Mouse (Mus musculus): Measurements from ENCODE around the gene Hoxa7.

The Hoxa7 gene

DNA sequence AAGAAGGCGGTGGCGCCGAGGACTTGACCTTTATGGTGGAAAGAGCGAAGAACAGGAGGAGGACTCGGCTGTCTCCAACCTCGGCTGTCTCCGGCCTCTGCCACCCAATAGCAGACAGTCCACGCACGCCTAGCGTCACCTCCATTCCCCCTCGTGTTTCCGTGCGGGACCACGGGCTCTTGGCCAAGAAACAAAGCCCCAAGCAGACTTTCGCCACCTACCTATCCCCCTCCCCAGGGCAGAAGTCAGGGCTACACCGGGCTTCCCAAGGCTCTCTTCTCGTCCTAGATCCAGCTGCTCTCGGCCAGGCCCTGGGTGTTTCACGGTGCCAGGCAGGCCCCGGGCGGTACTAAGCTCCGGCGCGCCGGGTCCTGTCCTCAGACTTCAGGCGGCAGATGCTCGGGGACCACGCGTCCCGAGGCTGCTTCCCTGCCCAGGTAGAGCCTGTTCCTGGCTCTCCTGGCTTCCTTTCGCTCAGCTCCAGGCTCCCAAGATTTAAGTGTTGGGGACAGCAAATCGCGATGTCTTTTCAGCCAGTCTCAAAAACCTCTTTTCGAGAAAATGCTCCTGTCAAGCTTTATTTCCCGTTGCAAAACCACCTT is 31.2 kb upstream of the Hoxa7 start:
- DNase-seq: no peak

DNA sequence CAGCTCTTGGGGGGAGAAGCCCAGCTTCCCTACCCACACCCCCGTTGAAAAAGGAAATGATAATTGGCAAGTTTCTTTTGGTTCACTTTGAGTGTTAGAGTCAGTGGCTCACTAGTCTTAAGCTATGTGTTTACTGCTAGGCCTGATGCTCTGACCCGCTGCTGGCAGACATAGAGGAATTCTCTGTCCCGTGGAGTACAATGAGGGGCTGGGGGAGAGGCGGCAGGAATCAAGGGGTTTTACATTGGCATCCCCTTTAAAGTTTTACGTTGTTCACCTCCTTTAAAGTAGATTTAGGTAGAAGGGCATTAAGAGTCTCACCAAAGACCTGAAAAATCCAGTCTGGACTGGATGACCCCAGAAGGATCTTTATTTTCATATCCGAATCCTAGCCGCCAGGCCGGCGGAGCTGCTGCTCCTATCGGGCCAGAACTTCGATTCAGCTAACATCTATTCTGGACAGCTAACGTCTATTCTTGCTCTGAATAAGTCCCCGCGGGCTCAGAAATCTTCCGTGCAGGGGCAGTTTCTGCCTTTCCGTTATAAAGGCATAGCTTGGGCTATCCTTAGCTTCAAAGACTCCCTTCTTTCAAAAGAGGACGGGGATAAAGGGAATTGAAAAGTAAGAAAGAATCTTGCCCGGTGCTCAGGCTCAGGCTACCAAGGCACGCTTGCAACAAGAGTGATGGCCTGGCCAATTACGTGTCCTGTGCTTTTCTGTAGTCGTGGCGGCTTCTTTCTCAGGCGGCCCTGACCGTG is 30.5 kb upstream of the Hoxa7 start:
- no peak for DNase-seq

DNA sequence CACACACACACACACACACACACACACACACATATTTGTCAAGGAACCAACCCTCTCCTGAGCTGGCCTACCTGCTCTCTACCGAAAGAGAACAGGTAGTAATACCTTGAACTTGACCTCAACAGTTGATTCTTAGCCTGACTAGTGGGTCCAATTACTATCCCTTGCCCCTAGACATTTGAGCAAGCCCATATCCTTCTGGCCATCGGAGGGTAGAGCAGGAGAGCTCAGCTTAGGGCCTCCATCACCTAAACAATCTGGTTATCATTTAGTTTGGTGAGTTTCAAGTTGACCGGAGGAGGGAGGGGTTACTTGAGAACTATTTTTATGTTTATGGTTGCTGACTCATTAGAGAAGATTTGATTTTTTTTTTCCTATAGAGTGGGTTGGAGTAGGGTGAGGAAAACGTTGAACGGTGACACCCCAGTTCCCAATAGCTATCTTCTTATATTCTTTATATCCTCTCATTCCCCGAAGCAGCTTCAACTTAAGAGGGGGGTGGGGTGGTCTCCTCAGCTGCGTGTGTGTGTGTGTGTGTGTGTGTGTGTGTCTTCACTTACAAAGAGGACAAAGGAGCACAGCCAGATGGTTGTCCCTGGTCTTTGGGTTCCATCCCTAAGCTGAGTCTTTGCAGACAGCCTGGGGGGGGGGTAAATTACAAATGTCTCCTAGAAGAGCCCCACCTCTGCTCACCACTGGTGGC is 29.7 kb upstream of the Hoxa7 start:
- no peak for DNase-seq

DNA sequence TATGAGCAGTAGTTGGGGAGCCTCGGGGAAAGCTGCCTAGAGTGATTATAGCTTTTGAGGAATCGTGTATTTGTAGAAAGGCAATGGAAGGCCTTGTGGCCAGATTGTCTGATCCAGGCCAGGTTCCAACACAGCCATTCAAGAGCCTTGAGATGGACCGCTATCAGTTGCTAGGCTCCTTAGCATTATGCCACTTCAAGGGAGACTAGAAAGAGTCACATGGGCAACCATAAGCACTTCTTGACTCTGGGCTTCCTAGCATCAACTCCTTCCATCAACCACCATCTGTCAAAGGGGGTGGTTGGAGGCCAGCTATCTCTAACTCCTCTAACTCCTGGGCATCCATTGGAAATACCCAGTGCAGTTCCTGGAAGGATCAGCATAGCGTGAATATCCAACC is 28.2 kb upstream of the Hoxa7 start:
- no peak for DNase-seq

DNA sequence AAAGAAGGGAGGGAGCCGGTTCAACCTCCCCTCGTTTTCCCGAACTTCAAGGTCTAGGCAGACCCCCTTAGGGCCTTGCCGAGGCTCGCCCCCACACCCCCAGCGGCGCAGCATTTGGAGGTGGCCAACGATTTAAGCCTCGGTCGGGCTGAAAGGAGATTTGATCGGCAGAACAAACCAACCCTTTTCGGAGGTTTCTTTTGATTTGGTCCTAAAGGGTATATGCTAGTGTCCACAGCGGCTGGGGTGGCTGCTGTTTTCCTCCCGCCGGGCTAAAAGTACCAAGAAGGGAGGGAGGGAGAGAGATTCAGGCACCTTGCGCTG is 27.7 kb upstream of the Hoxa7 start:
- no peak for DNase-seq

DNA sequence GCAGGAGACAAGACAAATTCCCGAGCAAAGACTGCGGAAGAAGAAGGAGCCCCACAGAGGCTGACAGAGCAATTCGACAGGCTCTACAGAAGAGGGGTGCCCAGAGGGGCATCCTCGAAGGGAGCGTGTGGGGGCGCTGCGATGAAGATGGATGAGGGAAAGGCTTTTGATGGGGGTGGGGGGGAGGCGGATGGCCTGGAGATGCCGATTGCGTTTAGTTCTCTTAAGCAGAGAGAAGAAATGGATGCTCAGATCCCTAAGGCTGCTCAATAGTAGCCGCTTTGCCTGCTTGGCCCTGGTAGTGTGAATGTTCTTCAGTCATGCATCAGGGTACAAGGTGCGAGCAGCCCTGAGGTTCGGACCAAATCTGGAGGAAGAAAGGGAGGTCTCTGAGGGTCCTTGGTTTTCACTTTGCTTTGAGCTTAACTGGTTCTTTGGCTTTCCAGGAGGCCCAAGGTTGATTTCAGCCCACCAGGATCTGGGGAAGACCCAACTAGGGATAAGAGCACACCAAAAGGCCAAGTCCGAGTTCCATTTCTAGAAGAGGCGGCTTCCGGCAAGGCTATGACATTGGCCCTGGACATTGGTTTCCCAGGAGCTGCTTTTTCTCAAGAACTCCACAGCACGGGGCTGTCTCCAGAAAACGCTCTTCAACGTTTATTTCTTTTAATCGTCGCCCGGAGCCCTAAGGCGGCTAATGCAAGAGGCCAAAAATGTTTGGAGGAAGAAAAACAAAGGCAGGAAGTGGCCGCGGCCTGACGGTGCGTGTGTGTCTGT is 27.2 kb upstream of the Hoxa7 start:
- DNase-seq: no peak

DNA sequence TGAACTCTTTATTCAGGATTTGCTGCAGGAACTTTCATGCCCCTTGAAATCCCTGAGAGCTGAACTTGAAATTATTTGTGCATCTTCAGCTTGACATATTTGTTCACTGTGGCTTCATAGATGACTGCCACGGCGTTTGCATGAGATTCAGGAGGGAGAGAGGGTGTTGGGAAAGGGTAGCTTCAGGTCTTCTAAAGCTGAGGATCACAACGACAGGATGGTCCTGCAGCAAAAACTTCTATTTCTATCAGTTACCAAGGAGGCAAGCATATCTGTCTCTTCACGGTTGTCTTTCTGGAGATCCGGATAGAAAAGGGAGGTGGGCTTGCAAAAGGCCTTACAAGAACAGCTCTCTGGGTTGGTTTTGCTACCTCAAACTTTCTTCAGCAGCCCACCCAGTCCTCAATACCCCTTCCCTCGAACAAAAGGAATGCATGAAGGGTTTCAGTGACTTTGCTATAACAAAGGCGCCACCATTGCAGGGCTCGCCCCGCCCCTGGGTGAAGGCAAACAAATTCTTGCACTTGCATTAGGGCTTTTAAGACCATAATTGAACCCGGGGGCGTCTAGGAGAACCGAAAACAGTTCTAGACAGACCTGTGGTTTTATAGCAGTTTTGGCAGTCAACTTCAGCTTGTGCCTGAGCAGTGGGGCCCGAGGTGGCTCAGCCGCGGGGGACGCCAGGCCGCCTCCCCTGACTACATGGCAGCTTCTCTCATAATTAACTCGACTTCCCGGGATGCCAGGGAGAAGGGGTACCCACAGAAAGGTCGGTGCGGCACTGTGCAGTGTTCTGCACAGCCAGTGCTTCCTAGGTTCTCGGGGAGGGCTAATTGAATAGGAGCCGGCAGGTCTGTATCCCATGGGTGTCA is 26.3 kb upstream of the Hoxa7 start:
- no peak for DNase-seq

DNA sequence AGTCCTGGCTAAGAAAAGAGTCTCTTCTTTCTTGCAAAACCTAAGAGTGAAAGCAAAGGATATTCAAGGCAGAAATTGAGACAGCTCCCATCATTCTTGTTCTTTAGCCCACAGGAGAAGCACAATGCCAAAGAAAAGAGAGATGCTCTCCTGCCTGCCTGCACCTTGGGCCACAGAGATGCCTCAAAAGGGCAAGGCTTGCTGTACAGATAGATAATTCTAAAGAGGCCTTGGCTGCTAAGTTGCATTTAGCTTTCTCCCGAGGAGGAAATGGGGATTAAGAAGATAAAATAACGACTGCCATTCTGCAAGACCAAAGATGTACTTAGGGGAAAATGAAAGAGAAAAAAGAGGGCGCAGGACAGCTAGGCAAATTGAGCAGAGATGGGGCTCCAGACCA is 25.3 kb upstream of the Hoxa7 start:
- DNase-seq: no peak

DNA sequence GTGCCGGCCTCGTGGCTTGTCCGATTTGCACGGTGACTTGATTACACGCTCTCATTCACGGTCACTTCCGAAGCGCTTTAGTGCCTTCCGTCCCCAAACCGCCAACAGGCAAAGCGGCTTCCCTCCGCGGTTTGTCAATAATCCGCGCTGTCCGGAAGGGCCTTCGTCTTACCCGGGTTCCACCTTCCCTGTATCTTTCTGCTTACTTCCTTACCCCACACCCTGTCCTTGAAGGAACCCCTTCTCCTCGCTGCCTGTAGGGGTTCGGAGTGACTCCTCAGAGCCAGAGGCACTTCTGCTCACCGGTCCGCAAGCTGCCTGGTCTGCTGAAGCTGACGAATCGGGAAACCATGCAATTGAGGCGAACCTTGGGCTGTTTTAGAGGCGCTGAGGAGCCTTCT is 24.7 kb upstream of the Hoxa7 start:
- no peak for DNase-seq

DNA sequence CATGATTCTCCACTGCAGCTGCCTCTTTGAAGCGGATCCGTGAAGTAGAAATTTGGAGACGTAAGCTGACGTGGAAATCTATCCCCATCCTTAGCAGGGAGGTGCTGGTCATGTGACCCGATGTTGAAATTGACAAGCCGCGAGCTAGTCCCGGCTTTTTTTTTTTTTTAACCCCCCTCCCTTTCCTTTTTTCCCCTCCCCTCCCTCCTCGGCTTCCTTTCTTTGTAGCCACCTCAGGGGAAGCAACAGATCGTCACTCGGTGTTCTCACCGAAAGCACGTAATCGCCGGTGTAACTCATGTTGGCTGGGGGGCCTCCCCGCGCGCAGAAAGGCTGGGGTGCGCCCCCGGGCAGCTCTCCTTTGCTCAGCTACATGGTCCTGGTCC is 24.1 kb upstream of the Hoxa7 start, which contains the start of gene Hoxa11:
Hoxa11 (minus strand) TSS at position 54 of the 386 bp plus-strand sequence.
- no peak for DNase-seq

DNA sequence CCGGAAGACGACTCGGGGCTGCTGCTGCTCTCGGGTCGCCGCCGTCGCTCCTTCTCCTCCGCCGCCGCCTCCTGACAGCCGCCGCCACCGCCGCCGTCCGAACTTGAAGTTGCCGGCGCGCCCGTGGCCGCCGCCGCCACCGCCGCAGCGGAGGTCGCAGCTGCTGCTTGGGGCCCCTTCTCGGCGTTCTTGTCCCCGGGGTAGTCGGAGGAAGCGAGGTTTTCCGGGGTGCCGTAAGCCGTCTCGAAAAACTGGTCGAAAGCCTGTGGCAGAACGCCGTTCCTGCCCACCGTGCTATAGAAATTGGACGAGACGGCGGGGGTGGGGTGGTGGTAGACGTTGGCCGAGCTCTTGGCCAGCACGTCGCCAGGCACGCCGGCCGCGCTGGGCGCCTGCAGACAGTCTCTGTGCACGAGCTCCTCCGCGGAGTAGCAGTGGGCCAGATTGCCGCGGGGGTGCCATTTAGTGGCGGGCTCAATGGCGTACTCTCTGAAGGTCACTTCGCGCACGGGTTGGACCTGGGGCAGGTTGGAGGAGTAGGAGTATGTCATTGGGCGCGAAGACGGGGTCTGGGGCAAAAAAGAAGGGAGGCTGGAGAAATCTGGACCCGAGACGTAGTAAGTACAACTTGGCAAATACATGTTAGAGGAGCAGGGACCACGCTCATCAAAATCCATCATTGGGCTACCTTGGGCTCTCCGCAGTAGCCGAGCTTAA is 23.5 kb upstream of the Hoxa7 start:
- DNase-seq: no peak

DNA sequence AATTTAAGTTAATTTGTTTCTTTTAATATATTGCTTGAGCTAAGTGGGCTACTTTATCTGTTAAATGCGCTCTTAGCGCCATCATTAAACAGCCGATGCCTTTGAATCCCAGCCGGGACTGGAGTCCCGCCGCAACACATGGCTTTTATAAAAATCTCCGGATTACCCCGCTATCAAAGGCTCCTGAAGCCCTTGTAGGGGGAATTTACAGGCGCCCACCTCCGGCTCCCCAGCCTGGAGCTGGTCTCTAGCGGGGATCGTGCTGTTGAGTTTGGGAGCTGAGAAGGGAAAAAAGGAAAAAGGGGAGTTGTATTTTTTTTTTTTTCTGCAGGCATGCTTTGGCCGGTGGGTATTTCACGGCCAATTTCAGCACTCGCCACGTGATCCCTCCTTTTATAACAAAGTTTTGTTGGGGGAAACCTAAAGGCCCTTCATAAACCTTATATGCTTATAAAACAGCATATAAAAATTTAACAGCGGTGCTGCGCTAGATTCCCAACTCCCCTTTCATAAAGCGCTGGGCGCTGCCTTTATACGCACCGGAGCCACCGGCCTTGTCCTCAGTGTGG is 22.9 kb upstream of the Hoxa7 start:
- DNase-seq: no peak

DNA sequence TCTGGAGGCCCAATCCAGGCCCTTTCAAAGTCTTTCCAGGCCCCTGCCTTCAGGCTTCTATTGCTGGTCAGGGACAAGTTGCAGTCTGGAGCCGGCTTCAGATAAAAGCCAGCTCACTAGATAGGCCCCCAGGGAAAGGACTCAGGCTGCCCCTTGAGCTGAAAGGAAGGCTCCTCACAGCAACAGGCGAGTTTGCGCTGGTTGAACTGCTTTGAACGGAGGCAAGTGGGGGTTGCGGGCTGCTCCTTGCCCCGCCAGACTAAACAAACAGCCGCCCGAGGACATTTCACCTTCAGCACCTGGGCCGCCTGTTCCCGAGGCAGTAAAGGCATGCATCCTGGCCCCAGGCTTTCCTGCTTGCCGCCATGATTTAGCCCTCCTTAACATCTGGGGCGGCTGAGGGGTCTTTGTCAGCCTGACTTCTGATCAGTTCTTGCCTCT is 22.0 kb upstream of the Hoxa7 start:
- no peak for DNase-seq

DNA sequence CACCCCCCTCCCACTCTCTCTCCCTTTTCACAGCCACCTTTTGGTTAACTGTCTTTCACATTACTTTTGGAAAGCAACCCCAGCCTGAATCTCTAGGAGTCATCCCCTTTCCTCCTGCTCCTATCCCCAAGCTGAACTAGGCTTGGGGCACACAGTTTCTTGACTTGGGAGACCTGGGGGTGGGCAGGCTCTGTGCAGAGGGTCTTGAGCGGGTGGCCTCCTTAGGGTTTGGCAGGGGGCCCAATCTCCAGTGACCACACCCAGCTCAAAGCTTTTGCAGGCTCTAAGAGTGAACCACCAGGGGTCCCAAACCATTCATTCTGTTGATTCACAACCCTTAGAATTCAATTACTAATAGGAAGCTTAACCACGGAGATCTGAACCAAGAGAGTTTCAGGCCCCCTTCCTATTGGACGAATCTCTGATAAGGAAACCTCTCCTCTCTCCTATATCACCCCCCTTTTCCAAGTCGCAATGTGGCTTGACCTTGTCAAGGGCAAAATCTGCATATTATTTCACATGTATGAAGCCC is 21.2 kb upstream of the Hoxa7 start:
- no peak for DNase-seq

DNA sequence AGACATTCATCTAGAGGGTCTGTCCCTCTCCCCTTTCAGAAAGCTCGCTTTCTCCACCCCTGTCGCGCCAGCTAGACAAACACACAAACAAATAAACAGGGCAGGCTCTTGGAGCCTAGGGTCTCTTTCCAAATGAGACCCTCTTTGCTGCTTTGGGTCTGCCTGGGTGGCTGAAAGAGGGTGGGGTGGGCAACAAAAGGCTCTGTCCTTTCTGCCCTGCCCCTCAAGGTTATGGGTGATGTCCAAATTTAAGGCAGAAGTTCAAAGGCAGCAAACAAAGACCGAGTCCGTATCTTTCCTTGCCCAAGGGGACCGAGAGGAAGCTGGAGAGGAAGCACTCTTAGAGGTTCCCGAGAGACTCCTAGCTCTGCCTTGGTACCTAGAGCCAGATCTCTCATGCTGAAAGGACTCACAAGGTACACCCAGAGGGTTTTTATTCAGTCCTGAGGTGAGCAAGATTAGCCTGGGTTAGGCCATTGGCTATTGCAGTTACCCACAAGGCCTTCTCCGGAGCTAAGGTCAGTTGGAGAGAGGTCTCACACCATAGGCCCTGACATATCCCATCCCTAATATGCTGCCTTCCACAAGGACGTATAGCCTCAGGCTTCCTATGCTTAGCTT is 19.5 kb upstream of the Hoxa7 start:
- DNase-seq: no peak

DNA sequence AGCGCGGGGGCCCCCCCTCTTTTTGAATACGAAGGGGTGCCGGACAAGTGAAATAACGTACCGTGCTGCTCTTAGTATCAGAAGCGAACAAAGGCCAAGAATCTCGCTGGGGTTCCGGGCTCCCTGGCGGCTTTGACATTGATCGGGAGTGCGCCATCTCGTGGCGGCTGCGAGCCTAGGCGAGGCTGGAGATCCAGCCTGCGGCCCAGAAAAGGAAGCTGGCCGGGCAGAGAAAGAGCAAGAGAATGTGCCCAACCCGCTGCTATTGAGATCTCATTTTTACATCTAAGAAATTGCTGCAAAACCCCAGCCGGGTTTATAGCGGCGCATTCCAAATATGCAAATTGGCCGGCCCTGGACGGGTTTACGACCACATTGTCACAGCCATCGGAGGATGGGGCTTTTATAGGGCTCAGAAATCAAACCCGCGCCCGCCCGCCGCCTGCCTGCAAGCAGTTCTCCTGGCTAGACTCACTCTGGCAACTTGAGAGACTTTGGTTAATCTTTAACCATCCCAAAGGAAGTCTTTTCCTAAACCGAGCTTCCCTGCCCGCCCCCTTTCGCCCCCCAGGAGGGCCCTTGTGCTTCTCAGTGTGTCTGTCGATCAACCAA is 18.8 kb upstream of the Hoxa7 start, which contains the start of gene Hoxa10:
Hoxa10 (minus strand) TSS at position 466 of the 612 bp plus-strand sequence.
- DNase-seq: peak; percentile 85

DNA sequence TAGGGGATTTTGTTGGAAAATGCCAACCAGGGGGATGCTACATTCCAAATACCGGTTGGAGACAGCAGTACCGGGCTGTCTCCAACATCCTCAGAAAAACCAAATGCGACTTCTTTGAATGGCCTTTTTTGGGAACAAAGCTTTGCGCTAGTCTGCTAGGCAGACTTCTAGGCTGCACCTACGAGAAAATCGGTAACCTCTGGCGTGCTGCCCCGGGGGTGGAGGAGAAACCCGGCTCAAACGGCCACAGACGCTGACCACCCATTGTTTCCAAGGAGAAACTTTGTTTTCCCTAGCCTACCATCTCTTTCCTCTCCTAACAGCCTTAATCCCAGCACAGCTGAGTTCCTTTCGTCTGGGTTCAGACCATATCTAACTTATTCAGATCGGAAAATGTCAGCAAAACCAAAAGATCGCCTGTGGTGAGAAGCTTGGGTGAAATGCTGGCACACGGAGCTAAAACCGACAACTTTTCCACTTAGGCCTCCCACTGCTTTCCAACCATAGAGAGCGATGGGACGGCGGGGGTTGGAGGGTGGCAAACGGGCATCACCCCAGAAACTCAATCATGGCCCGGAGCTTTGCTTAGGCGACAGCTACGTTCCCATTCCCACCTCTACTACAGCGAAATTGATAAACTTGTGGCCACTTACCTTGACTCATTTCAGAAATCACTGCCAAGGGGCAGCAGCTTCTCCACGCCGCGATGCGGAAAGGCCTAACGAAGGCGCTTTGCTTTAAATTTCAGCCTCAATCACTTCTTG is 18.2 kb upstream of the Hoxa7 start:
- no peak for DNase-seq

DNA sequence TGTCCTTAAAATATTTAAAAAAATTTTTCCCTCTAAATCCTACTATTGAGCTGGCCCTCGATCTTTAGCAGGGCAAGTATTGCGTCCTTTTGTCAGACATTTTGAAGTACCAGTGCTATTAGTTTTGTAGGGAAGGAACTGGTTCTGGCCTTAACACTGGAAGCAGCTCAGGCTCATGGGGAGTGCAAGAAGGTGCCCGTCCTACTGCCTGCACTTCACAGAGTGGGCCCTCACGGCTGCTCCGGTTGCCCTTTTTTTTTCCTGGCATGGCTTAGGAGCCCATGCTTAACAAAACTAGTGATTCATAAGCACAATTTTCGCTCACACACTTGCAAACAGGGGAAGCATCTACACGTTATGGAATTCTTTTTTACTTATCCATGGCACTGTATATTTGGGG is 17.3 kb upstream of the Hoxa7 start:
- DNase-seq: no peak

DNA sequence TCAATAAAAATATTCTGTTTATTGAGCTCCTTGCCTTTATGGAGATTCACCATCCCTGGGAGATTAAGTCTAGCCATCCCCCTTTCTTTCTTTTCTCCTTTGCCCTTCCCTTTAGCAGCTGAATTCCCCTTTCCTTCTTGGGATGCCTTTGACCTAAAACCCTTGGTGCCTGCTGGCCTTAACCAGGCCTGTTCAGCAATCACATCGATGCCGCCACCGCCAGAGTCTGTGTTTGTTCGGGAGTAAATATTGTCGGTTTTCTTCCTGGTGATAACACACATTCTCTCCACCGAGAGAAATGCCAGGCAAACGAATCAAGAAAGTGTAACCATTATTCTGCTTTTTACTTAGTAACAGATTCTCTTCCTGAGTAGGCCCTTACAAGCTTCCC is 16.5 kb upstream of the Hoxa7 start:
- no peak for DNase-seq
